Mouse (Mus musculus) thymus, postnatal 4 days (tissue): ENCODE results near the gene Pfkp.

Experiments
- DNase-seq: peaks from one replicate; pipeline ENCODE4 v3.0.0; 2021

Gene Pfkp

GRCm38 (mm10) chr13:6648669-6649233 lies at the start of gene Pfkp:
Pfkp (minus strand) TSS chr13:6648777.
- DNase-seq, result peak; percentile 98

DNA sequence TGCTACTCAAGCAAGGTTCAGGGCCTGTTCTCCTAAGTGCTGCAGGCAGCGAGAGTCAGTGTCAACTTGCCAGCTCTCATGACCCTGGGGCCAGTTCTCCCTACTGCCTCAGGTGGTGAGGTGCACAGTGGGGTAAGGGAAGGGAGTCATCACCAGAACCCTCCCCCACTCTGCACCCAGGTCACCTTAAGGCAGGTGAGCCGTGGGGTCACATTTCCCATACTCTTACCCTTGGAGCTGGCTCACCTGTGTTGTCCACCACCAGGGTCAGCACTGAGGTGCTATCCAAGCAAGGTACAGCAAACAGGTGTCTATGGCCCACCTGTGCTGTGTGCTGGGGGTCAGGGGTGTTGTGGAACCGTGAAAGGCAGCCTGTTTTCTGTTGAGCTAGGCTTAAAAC lies 42.0 kb upstream of the Pfkp start:
- DNase-seq, result no peak

- DNase-seq, result peak; percentile 90
These were observed 41.4 kb upstream of the Pfkp start for GRCm38 (mm10) chr13:6689962-6690361.

GRCm38 (mm10) chr13:6688790-6689433 lies 40.3 kb upstream of the Pfkp start:
- peak; percentile 47 for DNase-seq

- no peak for DNase-seq
These were observed 18.3 kb upstream of the Pfkp start for GRCm38 (mm10) chr13:6666887-6667286.

GRCm38 (mm10) chr13:6665506-6665905 lies 16.9 kb upstream of the Pfkp start:
- no peak for DNase-seq

GRCm38 (mm10) chr13:6664216-6664615 lies 15.6 kb upstream of the Pfkp start:
- DNase-seq, result no peak

DNA sequence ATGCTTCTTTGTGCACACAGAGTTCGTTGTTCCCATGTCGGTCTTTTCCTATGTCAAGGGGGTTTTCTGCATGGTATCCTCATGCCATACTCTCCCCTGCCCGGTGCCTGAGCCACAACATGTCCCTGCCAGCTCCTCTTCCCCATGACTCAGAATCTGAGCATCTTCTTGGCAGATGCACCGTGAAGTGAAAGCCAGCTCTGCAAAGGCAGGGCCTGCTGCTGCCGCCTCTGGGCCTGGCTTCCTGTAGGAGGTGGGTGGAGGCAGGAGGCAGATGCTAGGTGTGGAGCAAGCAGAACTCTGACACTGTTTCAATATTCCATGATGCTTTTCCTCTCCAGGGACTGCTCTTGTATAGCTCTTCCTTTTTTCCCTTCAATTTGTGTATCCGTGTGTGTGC lies 10.7 kb upstream of the Pfkp start:
- no peak for DNase-seq

DNA sequence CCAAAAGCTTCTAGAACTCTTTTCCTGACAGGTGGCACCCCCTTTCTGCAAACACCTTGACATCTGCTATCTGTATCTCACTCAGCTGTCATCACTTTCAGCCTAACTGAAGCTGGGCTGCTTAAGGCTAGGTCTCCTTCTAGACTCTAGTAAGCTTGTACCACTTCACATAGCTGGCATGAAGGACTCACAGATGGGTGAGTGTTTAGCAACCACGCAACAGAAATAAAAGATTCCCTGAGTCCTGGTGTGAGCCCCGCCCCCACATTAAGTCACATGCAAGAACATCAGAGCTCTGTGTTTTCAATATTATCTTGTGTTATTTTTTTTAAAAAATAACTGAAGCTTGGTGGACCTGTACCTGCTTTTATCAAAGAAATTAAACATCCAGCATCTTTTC lies 8.7 kb upstream of the Pfkp start:
- no peak for DNase-seq

DNA sequence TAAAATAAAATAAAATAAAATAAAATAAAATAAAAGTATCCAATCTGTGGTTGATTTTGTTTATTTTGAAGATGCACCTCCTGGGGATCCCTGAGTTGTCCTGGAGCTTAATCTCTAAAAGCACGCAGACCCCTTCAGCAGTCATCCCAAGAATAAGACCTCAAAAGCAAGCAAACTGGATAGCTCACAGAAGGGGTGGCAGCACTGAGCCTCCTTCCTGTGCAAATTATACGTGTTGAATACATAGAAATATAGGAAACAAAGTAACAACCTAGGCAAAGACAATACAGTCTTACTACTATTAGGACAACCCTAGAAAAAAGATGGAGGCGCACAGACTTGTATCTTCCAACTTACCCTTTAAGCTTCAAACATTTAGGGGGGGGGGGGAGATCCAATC lies 965 bp upstream of the Pfkp start:
- DNase-seq, result peak; percentile 50

- no peak for DNase-seq
These were observed 447 bp downstream of the Pfkp start for GRCm38 (mm10) chr13:6647992-6648668.

DNA sequence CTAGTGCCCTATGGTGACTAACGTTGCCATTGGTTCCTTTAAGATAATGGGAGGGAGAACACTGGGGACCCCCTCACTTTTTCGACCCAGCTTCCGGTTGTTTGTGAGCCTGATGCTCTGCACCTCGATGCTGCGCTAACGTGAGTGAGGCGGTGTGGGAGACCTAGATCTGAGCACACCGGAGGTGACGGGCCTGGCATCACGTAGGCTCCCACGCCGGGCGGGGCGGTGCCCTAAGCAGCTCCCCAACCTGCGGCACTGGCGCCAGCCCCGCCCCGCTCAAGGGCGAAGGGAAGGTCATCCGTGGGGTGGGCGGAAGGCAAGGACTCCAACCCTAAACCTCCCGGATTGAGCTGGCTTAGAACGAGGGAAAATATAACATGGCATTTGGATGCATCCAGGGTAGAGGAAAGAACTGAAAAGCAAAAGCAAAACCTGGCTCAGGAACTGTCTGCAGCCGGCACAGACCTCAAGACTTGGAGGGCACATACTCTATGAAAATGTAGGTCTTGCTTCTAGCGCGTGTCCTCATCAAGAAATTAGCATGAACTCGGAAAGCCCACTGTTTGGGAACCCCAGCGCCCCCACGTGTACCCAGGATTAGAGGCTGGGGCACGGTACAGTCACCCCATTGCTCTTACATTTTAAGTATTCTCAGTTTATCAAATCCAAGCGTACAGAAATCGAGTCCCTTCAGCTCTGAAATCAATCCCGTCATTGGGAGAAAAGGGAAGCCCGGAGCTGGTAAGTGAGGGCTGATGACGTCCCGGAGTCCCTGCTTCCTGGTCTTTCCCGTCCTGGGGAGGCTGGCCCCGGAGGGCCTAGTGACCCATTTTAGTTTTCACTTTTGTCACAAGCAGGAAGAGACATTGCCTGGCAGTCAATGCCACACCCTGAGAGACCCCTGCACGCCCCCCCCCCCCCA lies 1.2 kb downstream of the Pfkp start:
- peak; percentile 91 for DNase-seq

GRCm38 (mm10) chr13:6646674-6647066 lies 1.9 kb downstream of the Pfkp start:
- no peak for DNase-seq

GRCm38 (mm10) chr13:6646266-6646665 lies 2.3 kb downstream of the Pfkp start:
- DNase-seq, result no peak

GRCm38 (mm10) chr13:6643968-6644367 lies 4.6 kb downstream of the Pfkp start:
- DNase-seq, result no peak

DNA sequence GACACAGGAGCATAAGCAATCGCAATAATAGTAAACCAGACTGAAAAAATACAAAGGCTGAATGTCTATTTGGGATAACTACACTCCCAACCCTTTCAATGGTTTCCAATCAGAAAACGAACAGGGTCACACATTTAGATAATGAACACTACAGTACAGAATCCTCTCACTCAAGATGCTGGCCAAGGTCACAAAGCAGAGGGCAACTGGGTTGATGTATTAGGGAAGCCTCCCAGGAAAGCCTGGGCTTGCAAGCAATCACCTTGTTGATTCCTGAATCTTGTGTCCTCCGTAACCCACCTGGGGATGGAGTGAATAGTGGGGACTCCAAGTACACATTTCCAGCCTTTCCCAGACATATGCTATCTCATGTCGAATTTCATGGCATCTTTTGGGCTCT lies 5.6 kb downstream of the Pfkp start:
- DNase-seq, result no peak

GRCm38 (mm10) chr13:6642453-6642852 lies 6.1 kb downstream of the Pfkp start:
- no peak for DNase-seq

DNA sequence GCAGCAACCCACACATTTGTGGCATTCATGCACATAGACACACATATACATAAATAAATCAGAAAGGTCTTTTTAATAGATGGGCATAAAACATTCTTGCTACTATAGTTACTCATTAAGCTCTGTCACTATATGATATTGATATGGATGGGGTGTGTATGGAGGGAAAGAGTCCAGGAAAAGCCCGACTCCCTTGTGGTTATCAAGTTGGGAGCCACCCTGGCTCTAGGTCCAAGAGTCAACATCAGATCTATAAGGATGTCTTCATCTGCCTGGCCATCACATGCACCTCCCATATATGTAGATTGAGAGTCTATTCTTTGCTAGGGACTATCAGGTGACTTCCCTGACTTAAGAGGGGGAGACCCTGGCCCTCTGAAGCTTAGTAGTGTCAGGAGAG lies 7.1 kb downstream of the Pfkp start:
- no peak for DNase-seq

- no peak for DNase-seq
These were observed 9.0 kb downstream of the Pfkp start for GRCm38 (mm10) chr13:6639507-6640030.

DNA sequence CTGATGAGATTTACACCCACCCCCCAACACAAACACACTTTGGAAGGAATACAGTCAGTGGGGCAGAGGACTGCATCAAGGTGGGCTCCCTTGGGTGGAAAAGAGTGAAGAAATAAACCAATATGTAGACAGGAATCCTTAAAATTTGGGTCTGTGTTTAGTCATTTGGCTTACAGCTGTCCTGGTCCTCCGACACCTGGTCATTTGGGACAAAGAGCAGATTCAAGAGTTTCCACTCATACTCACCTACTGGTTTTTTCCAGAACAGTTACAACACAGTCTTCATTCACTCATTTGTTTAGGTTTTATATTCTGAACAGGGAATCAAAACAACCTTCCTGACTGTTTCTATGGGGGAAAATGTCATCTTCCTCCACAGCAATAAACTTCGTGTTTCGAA lies 9.6 kb downstream of the Pfkp start:
- no peak for DNase-seq

- DNase-seq, result no peak
These were observed 10.2 kb downstream of the Pfkp start for GRCm38 (mm10) chr13:6638425-6638824.

DNA sequence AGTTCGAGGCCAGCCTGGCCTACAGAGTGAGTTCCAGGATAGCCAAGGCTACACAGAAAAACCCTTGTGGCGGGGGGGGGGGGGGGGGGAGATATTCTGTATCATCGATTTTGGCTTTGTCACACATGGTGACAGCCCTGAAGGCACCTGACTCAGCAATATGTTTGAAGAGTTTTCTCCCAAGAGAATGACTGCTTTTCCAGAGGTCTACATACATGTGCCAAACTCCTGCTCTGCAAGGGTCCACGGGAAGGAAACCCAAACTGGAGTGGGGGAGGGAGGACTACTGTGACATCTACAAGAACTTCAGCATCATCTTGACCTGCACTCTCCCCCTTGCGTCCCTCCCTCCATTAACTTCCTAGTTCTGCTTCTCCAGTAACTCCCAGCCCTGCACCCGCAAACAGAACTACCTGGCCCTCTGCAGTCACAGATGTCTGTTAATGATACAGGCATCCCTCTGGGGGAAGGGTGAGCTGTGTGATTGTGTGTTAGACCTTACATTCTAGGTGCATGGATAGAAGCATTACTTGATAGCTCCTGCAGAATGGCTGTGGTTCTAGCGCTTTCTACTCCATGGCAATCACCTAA lies 10.9 kb downstream of the Pfkp start:
- DNase-seq, result no peak

- no peak for DNase-seq
These were observed 11.6 kb downstream of the Pfkp start for GRCm38 (mm10) chr13:6636976-6637375.
